Mouse (Mus musculus): Measurements from ENCODE around the gene Ccdc9.

- TF ChIP-seq CTCF (conservative IDR thresholded peaks at IDR 0.05; ENCODE audit: insufficient read depth, insufficient read length, low read depth, low read length) = no peak
- no peak for TF ChIP-seq POLR2A (IDR thresholded peaks at IDR 0.05; ENCODE audit: low read depth, low read length)
These were observed 1.7 kb downstream of the Ccdc9 start for GRCm38 (mm10) chr7:16284904-16285303.
